Mouse (Mus musculus) ovary, postnatal 14 days (tissue): ENCODE results near the gene Dnlz.

Source experiments
- DNase-seq: peaks from one replicate; pipeline ENCODE4 v3.0.0; 2022; ENCODE audit warnings: low spot score

Gene Dnlz

DNA sequence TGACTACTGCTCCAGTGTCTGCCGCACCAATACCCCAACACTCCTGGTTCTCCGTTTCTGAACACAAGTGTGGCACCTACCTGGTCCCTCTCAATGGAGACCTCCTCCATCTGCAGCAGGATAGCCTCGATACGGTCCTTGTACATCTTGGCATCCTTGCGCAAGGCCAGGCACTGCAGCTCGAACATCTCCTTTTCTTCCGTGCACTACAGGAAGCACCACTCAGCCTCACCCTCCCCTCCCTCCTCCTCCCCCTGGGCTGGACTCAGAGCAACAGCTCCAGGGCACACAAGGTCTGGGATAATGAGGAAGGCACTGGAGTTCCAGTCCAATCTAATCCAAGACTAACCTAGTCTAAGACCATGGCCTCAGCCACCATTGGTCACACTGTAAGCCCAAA, 4.8 kb upstream of the Dnlz start:
- DNase-seq: no peak

DNA sequence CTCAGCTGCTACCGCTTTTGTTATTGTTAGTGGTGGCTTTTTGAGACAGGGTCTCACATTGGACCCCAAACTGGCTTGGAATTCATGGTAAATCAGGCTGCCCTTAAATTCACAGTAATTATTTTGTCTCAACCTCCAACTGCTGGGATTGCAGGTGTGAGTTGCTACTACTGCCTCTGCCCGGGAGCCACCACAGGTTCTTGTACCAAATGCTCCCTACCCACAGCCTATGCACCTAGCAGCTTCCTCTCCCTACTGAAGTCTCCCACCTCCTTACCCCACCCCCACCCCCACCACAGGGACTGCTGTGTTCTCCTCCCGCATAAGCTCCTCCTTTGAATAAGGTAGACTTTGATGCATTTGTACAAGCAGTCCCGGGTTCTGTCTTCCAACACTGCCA, 4.3 kb upstream of the Dnlz start:
- DNase-seq: no peak

DNA sequence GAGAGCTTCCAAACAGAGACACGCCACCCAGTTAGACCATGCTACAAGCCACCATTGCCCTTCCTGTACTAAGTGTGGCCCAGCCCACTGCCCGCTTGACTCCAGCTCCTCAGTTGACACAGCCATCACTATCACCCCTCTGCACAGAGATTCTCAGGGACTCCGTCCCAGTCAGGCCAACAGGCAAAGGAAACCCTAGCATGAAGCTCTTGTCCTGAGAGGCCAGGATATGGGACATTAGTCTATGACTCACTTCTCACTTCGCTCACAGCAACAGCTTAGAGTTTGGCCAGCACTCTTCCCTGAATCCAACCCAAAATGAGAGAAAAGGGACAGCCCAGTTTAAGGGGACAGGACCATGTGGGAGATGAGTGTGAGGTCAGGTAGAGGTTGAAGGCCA, 2.5 kb upstream of the Dnlz start:
- DNase-seq: no peak

DNA sequence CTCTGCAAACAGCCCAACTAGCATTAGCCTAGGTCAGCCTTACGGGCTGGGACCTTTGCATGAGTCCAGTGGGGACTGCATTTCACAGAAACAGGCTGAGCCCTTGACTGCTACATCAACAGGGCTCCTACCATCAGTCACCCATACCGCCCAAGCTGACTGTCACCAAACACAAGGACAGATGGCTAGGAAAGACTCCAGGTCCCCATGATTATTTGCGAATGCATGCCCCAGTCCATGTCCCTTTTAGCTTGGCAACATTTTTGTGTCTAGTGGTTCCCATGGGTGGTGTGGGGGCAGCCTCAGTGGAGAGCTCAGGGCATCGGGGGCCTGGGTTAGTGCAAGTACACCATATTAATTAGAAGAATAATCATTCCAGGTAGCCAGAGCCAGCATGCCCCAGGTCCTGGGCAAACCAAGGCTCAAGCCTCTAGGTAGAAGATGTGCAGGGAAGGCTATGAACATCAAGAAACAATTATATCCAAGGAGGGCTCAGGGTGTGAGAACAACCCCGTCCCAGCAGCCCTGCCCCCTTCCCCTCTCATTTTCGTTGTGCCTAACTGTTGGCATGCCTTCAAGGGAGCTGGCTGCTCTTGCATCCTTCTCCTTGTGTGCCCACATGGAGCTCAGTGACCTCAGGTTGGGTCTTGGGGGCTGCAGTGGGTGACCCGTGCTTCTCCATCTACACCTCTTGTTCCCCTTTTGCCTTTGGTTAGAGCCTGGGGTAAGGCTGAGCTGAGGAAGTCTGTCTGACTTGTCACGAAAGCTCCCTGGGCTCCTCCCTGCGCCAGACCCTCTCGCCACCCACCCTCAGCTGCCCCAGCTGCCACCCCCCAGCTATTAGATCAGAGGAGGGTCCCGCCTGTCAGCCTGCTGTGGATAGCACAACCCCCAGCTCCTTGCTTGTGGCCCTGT, 1.4 kb upstream of the Dnlz start:
- no peak for DNase-seq

DNA sequence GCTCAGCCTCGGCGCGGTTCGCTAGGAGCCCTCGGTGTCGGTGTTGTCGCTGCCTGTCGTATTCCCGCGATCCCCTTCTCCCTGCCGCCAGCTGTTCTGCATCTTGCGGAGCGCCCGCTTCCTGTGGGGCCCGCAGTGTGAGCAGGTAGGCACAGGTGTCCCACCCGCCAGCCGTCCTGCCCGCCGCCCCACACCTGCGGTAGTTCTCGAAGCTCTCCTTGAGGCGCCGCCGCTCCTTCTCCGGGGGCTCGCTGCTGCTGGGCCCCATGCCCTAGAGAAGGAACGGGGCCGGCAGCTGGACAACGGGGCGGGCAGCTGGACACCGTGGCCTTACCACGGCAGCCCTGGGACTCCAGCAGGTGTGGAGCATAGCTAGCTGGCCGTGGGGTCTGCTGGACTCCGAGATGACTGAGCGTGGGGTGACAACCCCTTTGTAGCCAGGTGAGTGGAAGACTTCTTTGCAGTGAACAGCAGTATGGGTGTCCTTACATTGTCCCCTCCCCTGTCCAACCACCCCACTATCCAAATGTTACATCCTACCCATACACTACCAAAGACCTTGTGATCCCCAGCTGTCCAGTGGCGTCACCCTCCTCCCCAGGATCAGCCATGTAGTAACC, 491 bp upstream of the Dnlz start:
- DNase-seq: peak; percentile 24

DNA sequence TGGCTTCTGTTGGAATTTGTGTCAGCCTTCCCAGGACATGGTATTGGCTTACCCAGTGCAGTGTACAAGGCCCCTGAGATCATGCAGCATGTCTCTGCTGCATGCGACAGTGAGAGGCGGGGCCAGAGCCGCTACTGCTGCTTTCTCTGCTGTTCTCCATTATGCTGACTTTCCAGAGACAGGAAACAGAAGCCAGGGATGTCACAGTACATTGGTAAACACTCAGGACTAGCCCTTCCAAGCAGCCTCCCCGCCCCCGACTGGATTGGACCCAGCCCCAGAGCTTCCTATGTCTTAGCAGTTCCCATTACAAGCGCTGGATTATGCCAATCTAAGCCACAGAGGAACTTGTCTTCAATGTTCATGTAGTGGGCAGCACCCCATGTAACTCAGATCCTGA, 3.7 kb downstream of the Dnlz start:
- DNase-seq: no peak

DNA sequence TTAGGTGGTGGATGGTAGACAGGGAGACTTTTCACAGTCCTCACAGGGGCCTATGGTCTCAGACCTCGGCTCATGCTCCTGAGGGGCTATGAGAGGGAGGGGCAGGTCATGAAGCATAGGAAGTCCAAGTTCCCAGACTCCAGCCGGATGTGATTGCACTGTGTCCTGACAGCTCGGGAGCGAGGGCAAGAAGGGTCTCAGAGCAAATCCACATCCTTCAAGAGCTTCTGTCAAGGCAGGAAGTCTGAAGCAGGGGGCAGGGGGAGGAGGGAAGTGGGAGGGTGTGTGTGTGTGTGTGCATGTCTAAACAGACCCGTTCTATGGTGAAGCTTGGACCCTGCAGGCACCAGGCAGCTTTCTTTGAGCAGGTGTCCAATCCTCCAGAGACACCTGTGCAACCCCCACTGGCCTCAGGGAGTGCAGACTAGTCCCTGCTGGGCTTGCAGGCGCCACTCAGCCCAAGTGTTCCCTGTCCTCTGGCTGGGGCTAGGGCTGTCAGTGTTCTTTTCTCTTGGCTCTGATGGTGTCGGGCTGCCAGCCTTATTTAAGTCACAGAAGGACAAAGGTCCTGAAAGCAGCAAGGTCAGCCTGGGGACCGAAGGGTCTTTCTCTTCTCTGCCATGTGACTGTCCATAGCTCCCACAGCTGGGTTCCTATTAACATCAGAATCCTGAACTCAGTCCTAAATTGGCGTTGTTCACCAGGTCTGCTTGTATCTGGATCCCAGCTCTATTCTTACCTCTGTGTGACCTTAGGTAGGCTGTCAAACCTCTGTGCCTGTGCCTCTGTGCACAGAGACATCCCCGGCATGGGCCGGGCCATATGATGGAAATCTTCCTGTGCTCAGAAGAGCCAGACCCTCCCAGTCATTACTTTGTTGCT, 9.1 kb downstream of the Dnlz start:
- DNase-seq: no peak

DNA sequence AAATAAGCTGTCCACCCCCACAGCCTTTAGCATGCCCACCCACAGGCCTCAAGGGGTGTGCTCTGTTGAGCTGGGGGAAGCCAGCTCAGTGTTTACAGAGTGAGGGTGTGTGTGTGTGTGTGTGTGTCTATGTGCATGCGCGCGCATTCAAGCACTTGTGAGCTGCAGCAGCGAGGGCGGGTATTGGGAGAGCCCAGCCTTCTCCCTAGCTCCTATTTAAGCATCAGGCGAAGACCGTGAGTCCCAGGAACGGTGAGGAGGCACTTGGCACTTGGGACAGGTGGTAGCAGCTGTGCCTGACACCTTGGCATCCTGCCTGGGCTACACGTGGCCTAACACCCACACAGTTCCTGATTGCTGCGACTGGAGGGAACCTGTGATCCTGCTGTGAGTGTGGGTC, 9.9 kb downstream of the Dnlz start:
- DNase-seq: peak; percentile 36

DNA sequence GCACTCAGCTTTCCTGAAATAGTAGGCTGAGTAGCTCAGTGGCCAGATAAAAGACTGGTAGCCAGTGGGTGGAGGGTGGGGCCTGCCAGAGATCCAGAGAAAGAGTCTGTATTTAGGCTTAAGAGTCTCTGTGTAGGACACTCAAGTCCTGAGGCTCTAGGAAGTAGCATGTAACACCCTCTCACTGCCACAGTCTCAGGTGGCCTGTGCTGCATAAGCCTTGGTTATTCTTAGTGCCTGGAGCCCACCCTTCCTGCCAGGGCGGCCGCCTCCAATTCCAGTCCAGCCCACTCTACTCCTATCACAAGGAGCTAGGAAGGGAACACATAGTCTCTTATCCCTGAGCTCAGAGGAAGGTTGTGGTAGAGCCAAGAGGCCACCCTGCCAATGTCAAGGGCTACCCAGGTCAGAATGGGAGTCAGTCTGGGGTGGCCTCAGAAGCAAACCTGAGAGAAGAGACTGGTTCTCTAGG, 10.4 kb downstream of the Dnlz start:
- DNase-seq: no peak

DNA sequence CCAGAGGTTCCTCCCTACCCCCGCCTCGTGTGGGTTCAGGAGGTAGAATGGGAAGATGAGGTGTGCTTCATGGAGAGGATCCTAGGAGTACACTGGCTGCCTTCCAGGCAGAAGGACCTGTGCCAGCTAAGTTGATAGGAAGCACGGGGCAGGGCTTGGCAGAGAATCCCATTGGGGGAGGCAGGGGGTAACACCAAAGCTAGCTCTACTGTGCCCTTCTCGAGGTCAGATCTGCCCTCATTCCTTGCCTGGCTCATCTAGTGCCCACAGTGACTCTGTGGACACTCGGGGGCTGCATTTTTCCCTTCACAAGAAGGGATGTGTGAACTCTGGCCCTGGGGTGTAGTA, 12.7 kb downstream of the Dnlz start:
- peak; percentile 49 for DNase-seq

DNA sequence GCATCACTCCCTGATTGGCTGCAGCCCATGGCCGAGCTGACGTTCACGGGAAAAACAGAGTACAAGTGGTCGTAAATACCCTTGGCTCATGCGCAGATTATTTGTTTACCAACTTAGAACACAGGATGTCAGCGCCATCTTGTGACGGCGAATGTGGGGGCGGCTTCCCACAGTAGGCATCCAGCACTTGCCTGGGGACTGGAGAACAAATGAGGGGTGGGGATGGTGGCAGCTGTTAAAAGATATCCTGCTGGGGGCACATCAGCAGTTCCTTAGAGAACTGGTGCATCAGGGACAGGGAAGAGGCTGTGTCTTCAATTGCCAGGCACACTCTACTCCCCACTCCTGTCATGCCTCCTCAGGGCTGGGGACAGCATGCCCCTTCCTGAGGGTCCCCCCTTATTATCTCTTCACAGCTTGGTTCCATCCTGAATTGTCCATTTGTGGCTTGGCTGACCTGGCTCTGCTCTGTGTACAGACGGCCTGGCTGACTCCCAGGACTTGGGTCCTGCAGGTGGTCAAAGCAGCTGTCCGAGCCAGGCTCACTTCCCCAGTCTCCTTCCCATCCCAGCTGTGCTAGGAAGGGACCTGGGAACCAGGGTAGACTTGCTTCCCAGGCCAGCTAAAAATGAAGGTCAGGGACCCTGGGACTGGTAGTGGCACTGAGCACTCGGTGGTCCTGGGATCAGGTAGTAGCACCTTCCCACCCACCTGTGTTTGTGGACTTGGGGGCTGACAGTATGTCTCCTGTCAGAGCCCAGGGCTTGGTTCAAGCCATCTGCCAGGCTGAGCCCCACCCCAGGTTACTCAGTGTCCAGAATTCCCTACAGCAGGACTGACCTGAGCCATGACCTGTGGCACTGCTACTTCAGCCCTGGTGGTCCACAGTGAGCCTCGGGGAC, 13.4 kb downstream of the Dnlz start:
- DNase-seq: no peak

DNA sequence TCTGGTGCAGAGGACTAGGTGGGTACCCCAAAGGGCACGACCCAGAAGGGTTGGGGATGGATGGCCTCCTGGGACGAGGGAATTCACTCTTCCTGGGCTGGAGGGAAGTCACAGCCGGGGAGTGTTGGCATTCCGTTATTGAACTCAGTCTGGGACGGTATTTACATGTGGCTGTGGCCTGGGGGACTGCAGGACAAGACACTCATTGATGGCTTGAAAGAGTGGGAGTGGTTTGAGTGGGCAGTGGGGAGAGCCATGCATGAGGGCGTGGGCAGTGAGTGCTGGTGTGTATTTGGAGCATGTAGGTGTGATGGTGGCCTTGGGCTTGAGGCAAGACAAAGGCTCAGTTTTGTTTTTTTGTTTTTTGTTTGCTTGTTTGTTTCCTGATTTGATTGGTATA, 21.2 kb downstream of the Dnlz start:
- no peak for DNase-seq

DNA sequence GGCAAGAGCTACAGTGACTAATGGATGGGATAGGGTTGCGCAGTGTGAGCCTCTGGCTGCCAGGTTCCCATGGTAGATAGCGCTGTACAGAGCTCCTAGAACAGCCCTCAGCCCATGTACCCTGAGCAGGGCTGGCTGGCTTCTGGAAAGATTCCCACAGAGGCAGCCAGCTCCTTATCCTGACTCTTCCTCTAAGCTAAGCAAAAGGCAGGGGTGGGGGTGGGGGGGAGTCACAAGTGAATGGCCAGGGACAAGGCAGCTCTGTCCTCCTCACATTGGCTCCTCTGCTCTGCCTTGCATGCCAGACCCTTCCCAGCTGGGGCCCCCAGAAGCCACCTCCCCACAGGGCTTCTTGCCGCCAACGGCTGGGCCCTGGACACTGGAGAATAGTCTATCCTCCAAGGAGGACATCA, 21.8 kb downstream of the Dnlz start:
- DNase-seq: no peak

DNA sequence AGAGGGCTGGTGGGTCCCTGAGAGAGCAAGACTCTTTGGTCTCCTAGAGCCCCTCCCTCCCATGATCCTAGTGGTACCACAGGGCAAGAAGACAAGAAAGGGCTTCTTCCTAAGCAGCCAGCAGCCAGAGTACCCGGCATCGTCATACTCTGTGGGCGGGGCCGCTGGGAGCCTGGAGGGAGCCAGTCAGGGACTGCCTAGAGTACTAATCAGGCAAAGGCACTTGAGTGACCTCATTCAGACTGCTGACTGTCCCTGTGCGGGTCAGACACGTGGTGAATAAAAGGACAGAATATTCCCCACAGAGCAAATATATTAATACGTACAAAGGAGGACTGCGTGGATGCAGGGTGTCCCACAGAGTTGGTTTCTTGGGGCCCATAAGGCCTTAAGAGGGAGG, 22.5 kb downstream of the Dnlz start:
- DNase-seq: no peak

DNA sequence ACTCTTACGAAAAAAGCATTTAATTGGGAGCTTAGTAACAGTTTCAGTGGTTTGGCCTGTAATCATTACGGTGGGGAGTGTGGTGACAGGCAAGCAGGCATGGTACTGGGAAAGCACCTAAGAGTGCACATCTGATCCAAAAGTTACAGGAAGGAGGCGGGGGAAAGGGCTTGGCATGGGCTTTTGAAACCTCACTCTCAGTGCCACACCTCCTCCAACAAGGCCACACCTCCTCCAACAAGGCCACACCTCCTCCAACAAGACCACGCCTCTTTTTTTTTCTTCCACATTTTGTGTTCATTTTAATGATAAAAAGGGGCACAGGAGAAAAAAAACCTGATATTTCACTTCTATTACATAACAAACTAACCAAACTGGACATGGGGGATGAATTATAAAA, 24.1 kb downstream of the Dnlz start:
- DNase-seq: no peak

DNA sequence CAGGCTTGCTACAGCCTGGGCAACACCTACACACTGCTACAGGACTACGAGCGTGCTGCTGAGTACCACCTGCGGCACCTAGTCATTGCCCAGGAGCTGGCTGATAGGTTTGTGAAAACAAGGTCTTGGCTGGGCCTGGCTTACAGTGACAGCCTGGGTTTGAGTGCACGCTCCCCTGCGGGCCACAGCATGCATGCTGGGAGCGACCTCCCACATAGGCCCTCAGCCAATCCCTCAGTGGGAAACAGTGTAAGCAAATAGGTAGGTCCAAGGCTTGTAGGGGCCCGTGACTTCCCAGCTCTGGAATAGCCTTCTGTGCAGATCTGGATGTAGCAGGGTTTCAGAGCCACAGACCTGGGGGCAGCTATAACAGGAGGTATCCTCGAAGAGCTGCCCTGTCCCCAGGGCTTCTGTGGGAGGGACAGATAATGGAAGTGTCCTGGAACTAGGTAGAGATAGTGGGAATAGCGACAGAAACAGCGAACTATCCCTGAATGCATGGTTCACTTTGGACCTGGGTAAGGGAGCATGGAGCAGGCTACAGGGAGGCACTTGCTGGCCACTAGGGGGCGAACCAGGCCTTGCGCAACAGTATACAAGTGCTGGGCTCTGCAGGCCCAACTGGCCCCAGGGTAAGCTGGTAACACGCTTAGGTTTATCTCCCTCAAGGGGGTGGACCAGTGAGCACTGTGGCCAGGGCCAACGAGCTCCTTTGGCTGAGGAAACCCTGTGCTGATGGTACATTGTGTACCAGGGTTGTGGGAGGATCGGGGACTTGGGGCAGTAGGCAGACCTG, 26.3 kb downstream of the Dnlz start:
- DNase-seq: no peak

DNA sequence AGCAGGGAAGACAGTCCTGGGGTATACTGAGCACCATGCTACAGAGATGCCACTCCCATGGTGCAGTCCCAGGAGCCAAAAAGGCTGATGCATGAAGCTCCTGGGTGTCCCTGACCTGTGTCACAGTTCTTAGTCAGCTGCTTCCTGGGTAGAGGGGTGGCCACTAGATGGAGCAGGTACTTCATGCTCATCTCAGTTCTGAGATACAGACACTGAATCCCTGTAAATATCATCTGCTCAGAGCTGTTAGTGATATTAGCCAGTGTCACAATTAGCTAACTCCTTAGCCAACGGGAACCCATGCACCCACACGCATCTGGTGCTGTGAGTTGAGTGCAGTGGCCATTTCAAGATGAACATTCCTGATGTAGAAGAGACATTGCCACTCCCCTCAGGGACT, 27.0 kb downstream of the Dnlz start:
- DNase-seq: no peak

DNA sequence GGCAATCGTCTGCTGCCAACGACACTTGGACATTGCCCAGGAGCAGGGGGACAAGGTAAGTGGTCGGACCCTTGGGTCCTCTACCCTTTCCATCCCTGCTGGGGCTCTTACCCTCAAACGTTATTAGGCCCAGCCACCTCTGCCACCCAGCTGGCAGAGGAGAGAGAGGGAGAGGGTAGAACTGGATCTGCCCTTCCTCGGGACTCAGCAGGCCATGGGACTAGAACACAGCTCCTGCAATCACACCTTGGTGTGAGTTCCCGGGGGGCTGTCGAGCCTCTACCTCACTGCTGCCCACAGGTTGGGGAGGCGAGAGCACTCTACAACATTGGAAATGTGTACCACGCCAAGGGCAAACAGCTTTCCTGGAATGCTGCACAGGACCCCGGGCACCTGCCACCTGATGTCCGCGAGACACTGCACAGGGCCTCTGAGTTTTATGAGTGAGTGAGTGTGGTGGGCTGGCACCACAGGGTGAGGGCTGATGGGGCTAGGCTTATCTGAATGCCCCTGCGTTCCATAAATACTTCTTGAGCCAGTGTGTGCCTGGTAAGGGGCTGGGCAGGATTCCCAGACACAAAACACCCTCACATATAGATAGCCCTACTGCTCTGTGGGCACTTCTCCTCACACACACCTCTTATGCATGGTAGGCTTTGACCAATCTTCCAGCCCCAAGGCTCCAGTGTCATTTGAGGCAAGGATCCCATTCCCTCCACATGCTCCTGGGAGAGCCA, 28.2 kb downstream of the Dnlz start:
- DNase-seq: no peak

DNA sequence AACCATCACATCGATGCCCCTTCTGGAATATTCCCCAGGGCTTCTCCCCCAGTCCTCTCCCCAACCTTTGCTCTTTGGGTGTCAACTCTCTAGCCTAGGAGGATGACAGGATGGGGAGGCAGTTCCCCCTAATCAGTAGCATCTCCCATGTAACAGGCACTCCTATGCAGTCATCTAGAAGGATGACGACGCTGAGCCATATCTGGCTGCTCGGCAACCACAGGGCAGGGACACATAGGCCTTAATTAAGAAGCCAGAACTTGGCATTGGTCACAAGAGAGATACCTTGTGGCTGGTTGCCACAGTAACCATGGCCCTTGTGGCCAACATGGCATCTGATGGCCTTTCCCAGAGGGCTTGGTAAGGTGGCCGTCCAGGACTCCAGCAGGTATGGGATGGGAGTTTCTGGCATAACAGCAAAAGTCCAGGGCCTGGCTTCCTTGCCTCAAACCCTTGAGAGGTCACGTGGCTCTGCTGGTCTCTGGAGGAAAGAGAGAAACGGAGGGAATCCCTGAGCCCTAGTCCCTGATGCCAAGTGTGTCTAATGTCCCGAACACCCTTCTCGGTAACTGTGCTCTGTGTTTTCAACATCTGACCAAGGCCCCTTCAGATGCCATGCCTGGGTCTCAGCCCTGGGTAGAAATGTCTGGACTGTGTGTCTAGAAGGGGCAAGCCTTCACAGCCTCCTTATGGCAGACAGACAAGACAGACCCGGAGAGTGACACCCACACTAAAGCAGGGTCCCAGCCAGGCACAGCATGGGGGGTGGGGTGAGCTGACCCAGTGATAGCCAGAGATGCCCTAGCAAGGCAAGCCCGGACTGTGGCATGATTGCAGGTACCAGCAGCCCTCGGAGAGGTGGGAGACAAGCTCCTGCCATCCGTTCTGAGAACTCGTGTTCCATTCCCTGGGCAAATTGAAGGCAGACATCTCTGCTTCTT, 31.4 kb downstream of the Dnlz start:
- DNase-seq: no peak
